Mouse (Mus musculus) cortical plate, adult 2 months (tissue): Measurements from ENCODE around the gene Slc22a29. TPM values are rescaled to one million over a fixed set of nuclear protein-coding genes. Genes with fewer than 3 reads are reported as not detected.
"Not testable (repeated sequence)": the region's sequence is repeated elsewhere in the genome, so short reads cannot be mapped to it uniquely, and the experiment has no call there.

Source experiments
- H3K27ac ChIP-seq: fragments of 200-500 bp; 2 replicates; pipeline ENCODE4 v1.5.1; 2012; ENCODE audit warnings: low read length, control low read depth, inconsistent platforms; ENCODE audit not compliant: insufficient read depth
- H3K4me1 ChIP-seq: fragments of 200-500 bp; 2 replicates; pipeline ENCODE4 v1.6.1; 2011; ENCODE audit warnings: low read length; ENCODE audit not compliant: control insufficient read depth, insufficient read depth
- H3K4me3 ChIP-seq: fragments of 200-500 bp; 2 replicates; pipeline ENCODE4 v1.5.1; 2011; ENCODE audit warnings: mild to moderate bottlenecking, low read length, control low read depth; ENCODE audit not compliant: insufficient read depth
- CTCF ChIP-seq: fragments of 200-500 bp; IDR thresholded peaks from 2 replicates; pipeline ENCODE4 v1.5.1; 2011; ENCODE audit warnings: mild to moderate bottlenecking, control low read depth, low read length; ENCODE audit not compliant: insufficient read depth; ENCODE audit errors: extremely low read depth
- POLR2A ChIP-seq: fragments of 200-500 bp; IDR thresholded peaks from 2 replicates; pipeline ENCODE4 v1.6.1; 2011; ENCODE audit warnings: mild to moderate bottlenecking, low read length, control low read depth; ENCODE audit not compliant: insufficient read depth; ENCODE audit errors: extremely low read depth
- polyA plus RNA-seq: library from polyadenylated mRNA; depleted of rRNA; stranded (reverse); fragments of >200 nt; gene quantifications from 2 replicates; pipeline ENCODE4 v1.2.3, GENCODE M21; 2012; rRNA removed

Gene Slc22a29
- polyA plus RNA-seq, result 0.13 and 0.15 TPM in 2 replicates

DNA sequence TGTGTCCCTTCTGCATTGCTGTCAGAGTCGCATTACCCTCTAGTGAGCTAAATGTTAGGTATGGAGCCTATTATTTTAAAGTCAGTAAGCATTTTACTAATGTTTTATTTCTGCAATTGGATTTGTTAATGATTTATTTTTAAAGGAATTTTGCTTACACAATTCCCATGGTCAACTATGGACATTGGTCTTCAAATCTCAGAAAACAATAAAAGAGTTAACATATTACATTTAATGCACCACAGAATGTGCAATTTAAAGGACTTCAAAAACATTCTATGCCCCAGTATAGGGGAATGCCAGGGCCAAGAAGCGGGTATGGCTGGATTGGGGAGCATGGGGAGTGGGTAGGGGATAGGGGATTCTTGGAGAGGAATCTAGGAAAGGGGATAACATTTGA is at the start of gene Slc22a29:
Slc22a29 (minus strand) TSS at position 101 of the 400 bp plus-strand sequence.
- Histone ChIP-seq H3K4me3 (no peak within 1 kb of the TSS), H3K4me1 (no peaks in the 10 kb centered on the region), H3K27ac (no peak within 1 kb of the TSS)
- TF ChIP-seq CTCF, result no peak
- TF ChIP-seq POLR2A, result no peak

DNA sequence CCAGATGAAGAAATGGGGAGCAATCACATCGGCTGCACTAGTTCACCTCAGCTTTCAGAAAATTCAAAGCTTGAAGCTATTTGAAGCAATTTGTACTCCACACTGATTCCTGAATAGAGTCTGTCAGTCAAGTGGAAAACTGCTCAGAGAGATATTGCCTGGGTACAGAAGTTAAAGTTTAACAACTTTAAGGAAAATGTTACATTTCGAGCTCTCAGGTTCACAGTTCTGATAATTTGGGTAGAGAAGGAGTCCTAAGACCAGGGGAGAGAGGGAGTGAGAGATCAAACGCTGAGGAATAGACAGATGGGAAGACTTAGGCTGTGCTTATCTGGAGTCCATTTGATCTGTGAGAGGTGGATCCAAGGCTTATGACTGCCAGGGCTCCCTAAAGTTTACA is 46.6 kb upstream of the Slc22a29 start:
- TF ChIP-seq POLR2A (no peak), CTCF (no peak)
- H3K4me3 ChIP-seq, result no peak overlapping the region
- H3K4me1 ChIP-seq, result no peaks in the 10 kb centered on the region
- no peak overlapping the region for H3K27ac ChIP-seq

DNA sequence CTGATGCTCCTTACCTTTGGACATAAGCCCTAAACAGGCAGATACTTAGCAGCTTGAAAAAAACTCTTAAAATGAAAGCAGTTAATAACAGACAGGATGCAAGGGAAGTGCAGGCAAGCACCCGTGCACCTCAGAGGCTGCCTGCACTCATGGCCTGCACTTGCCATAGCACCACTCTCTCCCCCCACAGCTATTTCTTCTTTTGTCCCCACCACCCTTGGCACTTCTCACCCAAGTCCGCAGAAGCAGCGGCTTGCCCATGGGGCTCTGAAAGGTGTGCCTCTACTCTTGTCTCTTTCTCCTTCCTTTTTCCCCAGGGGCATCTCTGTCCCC is 34.0 kb upstream of the Slc22a29 start:
- Histone ChIP-seq H3K4me1 (no peaks in the 10 kb centered on the region), H3K27ac (no peak overlapping the region), H3K4me3 (peak overlapping the region; percentile 32)
- TF ChIP-seq POLR2A (no peak), CTCF (no peak)

DNA sequence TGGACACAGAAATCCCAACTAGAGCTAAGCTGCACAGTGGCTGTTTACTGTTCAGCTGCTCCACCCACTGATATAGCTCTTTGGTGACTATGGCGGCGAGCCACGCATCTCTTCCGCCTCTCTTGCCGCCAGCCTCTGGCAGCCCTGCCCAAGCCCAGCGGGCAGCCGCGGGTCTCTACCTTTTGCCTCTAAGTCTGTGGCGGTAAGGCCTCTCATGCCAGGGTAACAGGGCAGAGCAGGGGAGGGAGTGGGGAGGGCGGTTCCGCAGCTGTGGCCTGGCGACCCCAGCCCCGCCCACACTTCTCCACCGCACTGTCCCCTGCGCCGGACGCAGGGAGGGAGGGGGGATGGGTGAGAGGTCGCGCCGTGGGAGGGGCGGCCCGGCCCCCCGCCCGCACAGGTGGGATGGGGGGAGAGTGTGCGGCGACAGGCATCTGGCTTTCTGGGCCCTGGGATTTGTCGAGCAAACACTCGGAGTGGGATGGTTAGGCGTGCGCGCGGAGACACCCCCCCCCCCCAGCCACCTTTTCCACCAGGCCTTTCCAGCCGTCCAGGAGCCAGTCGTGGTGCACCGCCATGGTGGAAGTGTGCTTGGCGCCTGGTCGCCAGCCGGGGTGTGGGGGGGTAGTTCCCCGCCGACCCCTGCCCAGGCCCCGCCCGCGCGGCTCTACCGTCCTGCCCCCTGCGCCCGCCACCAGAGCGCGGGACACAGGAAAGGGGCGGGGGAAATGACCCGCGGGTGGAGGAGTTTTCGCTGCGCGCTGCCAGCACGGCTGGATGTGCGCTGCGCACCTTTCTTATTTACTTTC is 33.4 kb upstream of the Slc22a29 start:
- Histone ChIP-seq H3K4me1 (no peaks in the 10 kb centered on the region), H3K4me3 (peak overlapping the region; percentile 32), H3K27ac (peak overlapping the region; percentile 46; the same call in 1 of the 2 replicates)
- TF ChIP-seq POLR2A (no peak), CTCF (no peak)

DNA sequence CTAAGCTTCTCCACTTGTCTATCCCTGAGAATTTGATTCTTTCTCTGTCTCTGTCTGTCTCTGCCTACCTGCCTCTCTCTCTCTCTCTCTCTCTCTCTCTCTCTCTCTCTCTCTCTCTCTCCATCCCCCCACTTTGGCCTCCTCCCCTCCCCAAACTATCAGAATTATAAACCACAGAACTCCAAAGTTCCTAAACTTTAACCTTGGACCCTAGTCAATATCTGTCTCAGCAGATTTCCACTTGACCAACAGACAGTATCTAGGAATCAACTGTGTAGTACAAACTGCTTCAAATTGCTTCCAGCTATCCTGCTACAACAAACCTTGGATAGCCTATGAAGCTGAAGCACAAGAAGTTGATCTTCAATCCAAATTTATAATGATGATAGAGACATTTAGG is 10.2 kb upstream of the Slc22a29 start:
- TF ChIP-seq CTCF (no peak), POLR2A (no peak)

DNA sequence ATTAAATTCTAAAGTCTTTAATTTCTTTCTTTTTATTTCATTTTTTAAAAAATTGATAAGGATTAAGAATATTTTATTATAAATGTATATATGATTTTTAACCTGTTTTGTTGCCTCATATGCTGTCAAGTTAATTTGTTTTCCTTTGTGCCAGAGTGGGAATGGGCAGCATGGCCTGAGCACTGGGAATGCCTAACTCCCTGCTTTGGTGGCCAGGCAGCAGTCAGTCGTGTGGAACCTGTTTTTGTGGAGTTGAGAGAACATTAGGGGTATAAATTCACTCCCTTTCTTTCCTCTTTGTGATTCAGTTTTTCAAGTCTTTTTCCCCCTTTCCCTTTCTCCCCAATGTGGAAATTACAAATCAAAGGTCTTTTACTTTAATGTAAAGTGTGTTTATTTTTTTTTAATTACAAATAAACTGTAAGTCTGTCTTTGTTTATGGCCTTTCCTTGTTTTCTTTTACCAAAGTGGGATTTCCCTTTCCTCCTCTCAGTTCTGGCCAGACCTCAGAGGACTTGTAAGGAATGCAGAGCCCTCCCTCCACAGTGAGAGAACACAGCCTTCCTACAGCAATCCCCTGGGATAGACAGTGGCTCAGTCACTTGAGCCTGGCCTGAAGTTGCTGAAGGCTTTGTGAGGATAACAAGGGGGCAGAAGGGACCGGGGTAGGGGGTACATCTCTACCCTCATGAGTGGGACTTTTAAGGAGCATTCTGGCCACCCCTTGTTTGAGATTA is 69.7 kb downstream of the Slc22a29 start:
- no peak overlapping the region for H3K27ac ChIP-seq
- no peaks in the 10 kb centered on the region for H3K4me1 ChIP-seq
- no peak for TF ChIP-seq POLR2A
- no peak for TF ChIP-seq CTCF
- H3K4me3 ChIP-seq, result no peak overlapping the region

More for the DNA sequence above, 10.2 kb upstream of the Slc22a29 start:
- Histone ChIP-seq H3K27ac (no peak overlapping the region), H3K4me1 (no peaks in the 10 kb centered on the region), H3K4me3 (no peak overlapping the region)

DNA sequence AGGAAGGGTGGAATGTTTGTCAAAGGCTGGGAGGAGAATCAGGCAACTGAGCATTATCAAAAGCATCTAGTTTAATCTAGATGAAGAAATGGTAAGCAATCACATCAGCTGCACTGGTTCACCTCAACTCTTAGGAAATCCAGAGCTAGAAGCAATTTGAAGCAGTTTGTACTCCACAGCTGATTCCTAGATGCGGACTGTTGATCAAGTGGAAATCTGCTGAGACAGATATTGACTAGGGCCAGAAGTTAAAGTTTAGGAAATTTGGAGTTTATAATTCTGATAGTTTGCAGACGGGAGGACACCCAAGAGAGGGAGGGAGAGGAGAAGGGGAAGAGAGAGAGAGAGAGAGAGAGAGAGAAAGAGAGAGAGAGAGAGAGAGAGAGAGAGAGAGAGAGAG is 76.0 kb downstream of the Slc22a29 start:
- H3K27ac ChIP-seq, result not testable (repeated sequence)

DNA sequence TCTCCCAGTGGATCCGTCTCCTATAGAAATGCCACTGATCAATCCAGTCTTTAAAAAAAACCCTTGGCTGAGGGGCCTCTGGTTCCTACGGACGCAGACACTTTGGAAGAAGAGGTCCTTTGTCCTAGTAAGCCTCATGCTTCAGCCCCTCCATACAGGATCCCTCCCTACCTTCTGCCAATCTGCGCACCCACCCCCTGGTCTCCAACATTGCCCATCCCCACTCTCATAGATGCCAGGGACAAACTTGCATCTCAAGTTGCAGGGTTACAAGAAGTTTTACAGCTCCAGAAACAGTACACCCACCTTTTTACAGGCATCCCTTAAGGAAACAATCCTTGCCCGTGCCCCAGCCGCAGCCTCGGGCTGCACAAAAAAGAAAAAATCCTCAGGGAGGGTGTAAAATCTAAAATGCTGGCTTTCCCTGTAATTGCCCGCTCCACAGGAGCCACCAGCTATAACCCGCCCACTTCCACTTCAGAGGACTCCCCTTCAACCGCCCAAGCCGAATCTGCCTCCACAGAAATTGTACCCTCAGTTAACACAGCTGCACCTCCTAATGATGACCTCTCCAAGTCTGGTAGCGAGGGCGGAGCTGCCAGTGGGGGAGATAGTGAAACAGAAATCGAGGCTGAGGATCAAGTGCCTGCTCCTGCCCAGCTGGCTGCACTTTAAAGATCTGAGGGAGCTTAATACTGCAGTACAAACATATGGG is 84.4 kb downstream of the Slc22a29 start:
- not testable (repeated sequence) for H3K4me3 ChIP-seq, H3K27ac ChIP-seq, H3K4me1 ChIP-seq

More for the DNA sequence above, 76.0 kb downstream of the Slc22a29 start:
- not testable (repeated sequence) for H3K4me3 ChIP-seq, H3K4me1 ChIP-seq

DNA sequence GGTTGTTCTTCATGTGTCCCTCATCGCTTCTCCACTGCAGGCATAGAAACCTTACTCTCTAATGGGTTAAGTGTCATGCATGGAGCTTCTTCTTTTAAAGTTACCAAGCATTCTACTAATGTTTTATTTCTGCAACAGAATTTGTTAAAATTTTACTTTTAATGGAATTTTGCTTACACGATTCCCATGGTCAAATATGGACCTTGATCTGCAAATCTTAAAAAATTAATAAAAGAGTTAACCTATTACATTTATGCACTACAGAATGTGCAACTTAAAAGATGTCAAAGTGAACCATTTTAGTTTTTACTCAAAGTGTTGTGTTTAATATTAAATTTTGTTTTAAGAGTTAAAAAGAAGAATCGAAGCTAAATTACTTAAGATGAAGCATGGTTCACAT is 86.8 kb downstream of the Slc22a29 start, which contains the start of gene Slc22a28:
Slc22a28 (minus strand) TSS at position 102 of the 400 bp plus-strand sequence.
- not testable (repeated sequence) for H3K4me3 ChIP-seq, H3K27ac ChIP-seq, H3K4me1 ChIP-seq

Other genes with a start within 250 kb of the Slc22a29 start
- not detected in 2 replicates for gene Slc22a28, start 86.9 kb downstream of the Slc22a29 start, polyA plus RNA-seq
- gene Slc22a30, start 186.2 kb upstream of the Slc22a29 start, polyA plus RNA-seq, result 0.04 TPM in 1 of 2 replicates, not detected in the other